Mouse (Mus musculus): ENCODE results near the gene Fam98c.
"Not testable (repeated sequence)": the region's sequence is repeated elsewhere in the genome, so short reads cannot be mapped to it uniquely, and the experiment has no call there.

Fam98c gene

DNA sequence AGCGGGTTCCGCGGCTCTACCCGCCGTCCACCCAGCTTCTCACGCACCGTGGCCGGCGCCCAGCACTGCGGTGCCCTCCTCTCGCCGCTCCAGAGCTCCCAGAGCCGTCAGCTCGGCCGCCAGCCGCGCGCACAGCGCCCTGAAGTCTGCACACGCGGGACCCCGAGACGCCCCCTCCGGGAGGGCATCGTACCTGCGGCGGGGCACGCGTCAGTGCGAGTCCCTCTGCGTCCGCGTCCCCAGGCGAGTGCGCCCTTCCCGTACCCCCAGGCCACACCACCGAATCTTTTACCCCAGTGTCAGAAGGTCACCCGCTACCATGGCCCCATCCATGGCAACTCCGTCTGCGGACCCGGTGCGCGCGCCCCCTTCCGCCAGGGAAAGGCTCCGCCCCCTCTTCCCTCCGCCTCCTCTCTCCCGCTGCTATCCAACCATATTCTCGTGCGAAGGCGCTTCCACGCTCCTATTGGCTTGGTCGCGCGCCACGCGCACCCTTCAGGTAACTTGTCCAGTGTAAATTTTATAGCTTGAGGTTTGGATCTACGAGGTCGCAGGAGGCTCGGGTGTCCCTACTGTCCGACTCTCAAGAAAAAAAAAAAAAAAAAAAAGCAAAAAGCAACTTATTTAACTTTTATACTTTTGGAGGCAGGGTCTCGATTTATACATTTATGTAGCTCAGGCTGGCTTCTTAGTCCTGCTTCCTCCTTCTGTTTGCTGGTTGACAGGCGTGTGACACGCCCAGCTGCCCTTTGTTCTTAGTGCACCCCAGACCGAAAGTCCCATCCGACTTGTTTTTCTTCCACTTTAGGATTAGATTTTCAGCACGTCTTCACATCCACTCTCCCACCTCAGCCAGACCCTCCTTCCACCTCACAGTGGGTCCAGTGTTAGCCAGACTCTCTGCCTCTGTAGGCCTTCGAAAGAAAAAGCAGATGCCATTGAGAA is at the start of gene Fam98c:
Gene Fam98c (minus strand): TSS at position 397 of the 945 bp plus-strand sequence.
- peak; percentile 94 for DNase-seq

DNA sequence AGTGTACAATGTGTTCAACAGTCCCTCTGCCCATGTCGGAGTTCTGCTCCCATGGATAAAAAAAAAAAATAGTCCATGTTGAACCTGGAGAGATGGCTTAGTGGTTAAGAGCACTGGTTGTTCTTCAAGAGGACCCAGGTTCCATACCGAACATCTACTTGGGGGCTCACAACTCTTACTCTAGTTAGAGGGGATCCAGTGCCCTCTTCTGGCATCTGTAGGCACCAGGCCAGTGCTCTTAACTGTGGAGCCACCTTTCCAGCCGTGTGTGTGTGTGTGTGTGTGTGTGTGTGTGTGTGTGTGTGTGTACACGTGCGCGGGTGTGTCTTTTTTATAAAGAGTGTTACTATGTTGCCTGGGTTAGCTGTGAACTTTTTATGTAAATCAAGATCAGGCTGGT is 46.5 kb upstream of the Fam98c start:
- DNase-seq, result no peak

DNA sequence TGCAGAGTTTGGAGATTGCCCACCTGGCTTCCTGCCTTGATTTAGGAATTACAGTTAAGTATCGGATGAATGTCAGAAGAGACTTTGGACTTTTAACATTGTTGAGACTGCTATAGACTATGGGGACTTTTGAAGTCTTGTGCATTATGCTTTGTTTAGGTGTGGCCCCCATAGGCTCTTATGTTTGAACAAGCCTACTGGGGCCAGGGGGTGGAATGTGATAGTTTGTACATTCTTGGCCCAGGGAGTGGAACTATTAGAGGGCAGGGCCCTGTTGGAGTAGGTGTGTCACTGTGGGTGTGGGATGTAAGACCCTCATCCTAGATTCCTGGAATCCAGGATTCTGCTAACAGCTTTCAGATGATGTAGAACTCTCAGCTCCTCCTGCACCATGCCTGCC is 38.2 kb upstream of the Fam98c start:
- DNase-seq, result not testable (repeated sequence)

GRCm38 (mm10) chr7:29181323-29181722 is 25.3 kb upstream of the Fam98c start:
- not testable (repeated sequence) for DNase-seq

DNA sequence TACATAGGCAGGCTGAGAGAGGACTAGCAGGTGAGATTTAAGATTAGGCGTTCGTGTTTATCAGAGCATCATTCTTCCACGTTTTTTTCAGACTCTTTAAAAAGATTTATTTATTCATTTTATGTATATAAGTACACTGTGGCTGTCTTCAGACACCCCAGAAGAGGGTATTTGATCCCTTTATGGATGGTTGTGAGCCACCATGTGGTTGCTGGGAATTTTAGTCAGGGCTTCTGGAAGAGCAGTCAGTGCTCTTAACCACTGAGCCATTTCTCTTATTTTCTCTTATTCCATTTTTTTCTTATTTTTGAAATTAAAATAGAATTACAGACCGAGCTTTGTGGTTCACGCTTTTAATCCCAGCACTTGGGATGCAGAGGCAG is 24.8 kb upstream of the Fam98c start:
- no peak for DNase-seq

DNA sequence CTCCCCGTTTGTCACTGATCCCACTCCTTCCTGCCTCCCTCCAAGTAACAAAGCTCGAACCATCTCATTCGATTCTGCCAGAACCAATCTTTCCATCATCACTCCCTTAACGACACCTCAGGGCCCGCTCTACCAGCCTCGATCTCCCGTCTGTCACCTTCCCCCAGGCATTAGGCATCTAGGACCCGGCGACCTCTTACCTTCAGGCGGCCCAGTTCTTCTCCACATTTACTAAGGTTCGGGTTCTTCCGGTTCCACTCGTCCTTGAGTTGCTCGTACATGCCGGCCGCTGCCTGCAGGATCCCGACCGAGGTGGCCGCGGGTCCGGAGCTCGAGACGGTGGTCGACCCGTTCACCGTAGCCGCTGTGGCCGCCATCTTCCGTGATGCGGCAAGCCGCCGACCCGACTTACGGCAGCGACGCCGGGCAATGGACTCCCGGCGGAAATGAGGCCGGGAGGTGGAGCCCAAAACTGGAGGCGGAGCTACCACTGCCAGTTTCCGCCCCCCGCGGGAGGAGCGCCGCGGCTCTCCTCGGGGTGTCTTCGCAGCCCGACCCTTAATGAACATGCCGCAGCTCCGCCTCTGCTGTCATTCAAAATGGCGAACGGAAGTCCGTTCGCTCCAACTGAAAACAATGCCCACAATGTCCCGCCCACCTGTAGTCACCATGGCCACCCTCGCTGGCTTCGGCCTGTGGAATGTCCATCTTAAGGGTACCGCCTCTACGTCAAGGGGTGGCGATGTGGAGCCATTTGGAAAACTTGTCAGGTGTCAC is 24.2 kb upstream of the Fam98c start, which contains the start of gene Psmd8:
Gene Psmd8 (minus strand): TSS at position 625 of the 777 bp plus-strand sequence.
- DNase-seq, result peak; percentile 99

DNA sequence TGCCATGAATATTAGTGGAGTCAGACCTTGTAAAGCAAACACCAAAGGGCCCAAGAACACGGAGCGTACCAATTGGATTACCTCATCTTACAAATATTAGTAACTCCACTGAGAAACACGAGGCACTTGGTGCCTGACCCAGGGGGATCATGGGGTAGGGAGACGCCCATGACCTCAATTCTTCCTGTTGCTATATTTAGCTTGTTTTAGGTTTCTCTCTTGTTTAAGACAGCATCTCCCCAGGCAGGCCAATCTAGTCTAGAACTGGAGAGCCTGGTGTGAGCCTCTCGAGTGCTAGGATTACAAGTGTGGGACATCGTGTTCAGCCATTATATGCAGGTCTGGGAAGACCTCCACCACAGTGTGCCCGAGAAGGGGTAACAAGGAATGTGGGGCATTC is 23.3 kb upstream of the Fam98c start:
- DNase-seq, result peak; percentile 41

DNA sequence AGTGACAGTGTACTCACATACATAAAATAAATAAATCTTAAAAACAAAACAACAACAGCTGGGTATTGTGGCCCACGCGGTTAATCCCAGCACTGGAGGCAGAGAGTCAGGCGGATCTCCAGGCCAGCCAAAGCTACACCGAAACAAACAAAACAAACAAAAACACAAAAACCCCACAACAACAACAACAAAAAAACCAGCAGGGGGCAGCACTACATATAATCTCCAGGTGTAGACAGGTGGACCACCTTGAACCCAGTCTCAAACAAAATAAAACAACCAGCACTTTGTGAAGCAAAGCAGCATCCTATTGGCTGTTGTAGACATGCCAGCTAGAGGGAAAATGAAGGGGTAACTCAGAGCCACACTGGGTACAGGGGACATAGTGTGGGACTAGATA is 22.1 kb upstream of the Fam98c start:
- DNase-seq, result peak; percentile 21

DNA sequence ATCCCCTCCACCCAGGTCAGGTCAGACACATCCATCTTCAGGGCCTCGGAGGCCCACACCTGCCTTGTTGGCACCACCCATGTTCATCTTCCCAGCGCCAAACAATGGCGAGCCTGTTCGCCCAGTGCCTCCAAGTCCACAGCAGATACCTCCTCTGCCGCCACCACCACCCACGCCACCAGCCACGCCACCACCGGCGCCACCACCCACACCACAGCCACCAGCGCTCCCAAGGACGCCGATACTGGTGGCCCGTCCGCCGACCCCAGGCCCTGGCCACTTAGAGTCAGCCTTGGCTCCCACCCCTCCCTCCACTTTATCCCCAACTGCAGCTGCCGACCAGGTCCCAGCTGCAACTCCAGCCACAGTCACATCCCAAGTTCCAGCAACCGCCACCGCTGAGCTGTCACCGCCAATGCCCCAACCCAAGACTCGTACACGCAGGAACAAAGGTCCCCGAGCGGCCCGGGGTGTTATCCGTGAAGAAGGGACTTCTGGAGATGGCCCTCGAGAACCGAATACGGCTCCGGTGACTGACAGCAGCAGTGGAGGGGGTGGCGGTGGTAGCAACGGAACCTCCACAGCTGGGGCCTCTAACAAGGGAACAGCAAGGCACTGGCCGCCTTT is 16.5 kb upstream of the Fam98c start:
- DNase-seq, result no peak

DNA sequence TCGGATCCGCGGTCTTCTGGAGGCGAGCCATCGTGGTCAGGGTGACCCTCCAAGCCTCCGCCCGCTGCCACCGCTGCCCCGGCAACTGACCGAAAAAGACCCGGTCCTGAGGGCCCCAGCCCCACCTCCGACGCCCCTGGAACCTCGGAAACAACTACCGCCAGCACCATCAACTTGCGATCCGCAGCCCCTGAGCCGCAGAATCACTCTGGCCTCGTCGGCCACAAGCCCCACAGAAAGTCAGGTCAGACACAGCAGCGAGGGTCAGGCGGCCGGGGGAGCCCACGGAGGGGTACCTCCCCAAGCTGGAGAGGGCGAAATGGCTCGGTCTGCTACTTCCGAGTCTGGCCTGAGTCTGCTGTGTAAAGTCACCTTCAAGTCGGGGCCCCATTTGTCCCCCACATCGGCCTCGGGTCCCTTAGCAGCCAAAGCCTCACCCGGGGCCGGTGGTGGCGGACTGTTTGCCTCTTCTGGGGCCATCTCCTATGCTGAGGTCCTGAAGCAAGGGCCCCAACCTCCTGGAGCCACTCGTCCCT is 15.6 kb upstream of the Fam98c start:
- DNase-seq, result no peak

- peak; percentile 28 for DNase-seq
Observed at GRCm38 (mm10) chr7:29170755-29171561, 14.9 kb upstream of the Fam98c start.

DNA sequence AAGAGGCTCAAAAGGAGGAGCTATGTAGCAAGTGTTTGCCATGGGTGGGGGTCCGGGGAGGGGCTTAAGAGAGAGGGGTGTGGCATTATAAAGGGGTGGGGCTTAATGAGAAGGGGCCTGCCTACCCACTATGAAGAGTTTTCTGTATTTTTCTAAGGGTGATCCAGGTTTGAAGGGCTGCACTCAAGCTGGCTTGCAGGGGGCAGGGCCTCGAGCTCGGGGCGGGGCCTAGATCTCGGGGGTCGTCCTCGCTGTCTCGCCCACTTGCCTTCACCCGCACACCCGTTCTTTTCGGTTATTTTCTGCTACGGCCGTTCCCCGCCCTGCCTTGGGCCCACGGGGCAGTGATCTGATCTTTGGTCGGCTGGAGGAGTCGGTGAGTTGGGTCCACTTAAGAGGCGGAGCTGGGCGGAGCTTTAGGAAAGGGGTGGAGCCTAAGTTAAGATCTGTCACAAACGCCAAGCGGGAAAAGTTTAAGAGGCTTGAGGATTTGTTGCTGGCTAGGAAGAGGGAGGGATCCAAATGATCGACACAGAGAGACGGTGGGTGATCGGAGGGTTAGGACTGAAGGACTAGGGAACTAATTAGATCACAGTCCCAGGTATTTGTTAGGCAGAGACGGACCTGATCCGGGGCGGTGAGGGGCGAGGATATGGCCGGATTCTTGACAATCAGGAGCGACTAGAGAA is 14.2 kb upstream of the Fam98c start, which contains the start of the genes Ggn and Spred3:
Gene Ggn (plus strand): TSS at position 145 of the 689 bp plus-strand sequence.
Gene Spred3 (minus strand): TSS at position 346 of the 689 bp plus-strand sequence.
- peak; percentile 92 for DNase-seq

GRCm38 (mm10) chr7:29169231-29170065 is 13.4 kb upstream of the Fam98c start:
- DNase-seq, result peak; percentile 83

- no peak for DNase-seq
Observed at GRCm38 (mm10) chr7:29168791-29169230, 12.8 kb upstream of the Fam98c start.

- no peak for DNase-seq
Observed at GRCm38 (mm10) chr7:29168121-29168695, 12.2 kb upstream of the Fam98c start.

GRCm38 (mm10) chr7:29167656-29168055 is 11.6 kb upstream of the Fam98c start:
- no peak for DNase-seq

DNA sequence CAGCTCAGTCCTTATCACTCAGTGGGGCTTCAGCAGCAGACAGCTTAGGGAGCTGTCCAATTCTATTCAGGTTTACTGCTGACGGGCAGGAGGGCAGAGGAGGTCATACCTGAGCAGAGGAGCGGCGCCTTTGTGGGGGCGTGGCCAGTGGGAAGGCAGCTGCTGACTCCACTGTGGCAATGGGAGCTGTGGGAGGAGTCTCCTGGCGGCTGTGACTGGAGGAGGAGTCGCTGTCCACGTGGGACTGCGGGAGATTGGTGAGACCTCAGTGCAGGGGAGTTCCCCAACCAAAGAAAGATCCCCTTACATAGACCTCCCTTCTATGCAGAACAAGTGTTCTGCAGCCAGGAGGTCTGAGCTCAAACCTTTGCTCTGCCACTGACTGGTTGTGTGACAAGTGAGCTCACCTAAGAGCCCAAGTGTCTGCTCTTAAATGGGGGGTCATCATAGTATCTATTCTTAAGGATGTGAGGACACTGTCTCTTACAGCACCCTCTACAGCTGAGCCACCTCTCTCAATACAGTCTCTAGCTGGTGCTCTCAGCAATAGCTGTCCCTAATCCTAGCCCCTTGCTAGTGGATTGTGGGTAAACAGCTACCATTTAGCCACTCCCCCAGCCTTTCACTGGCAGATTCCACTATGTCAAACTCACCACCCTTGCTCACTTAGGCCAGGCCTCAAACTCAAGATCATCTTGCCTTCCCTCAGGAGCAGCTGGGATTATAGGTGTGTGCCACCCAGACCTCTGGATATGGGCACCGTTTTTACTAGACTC is 6.9 kb upstream of the Fam98c start:
- peak; percentile 89 for DNase-seq

GRCm38 (mm10) chr7:29162294-29162693 is 6.3 kb upstream of the Fam98c start:
- DNase-seq, result peak; percentile 55

DNA sequence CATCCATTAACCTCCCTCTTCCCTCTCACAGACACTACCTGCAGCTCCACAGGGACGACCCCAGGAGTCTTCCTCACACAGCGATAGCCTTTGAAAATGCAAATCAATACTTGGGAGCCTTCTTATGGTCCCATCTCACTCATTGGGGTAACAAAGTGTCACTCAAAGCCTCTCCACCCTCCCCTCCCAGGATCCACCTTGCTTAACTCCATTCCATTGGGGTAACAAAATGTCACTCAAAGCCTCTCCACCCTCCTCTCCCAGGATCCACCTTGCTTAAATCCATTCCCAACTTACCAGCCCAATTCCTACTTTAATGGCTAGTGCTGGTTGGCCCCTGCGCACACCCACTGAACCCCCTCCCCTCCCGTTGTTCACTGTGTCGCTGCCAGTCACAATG is 2.2 kb upstream of the Fam98c start:
- DNase-seq, result no peak

Measured in lung, postnatal 36 days (tissue).